Mouse (Mus musculus): ENCODE measurements around the gene Sox5. TPM values are rescaled to one million over a fixed set of nuclear protein-coding genes. Genes with fewer than 3 reads are reported as not detected.

The Sox5 gene
- polyA plus RNA-seq, 1 experiment from 2014 or later: 54.7 TPM

DNA sequence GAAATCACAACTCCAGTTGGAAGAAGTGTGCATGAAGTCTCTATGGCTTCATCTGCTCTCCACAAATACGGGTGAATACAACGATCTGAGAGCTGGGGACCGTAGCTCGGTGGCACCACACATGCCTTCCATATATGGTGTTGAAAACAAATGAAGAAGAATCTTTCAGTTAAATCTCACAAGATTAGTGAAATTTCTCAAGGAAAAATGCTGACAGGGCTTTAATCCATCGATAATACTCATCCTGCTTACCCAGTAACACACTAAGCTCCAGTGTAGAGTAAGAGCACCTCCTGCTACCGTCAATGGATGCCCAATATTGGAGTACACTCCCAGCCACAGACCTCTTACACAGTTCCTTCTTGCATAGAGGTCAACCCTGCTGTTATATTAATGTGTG, 678.2 kb downstream of the Sox5 start:
- WGBS: 94% methylated on average over 6 of the region's 6 CpGs
- DNase-seq (ENCODE audit: low spot score) (no peak), ATAC-seq (ENCODE audit: insufficient number of reproducible peaks, low FRiP score, low TSS enrichment, low read depth) (no peak)
- Histone ChIP-seq H3K36me3 (ENCODE audit: control insufficient read depth, insufficient read depth, low read length) (no peaks in the 10 kb centered on the region), H3K27me3 (ENCODE audit: control insufficient read depth, insufficient read depth, low read length) (no peaks in the 10 kb centered on the region), H3K4me3 (ENCODE audit: low read depth, low read length) (no peak overlapping the region), H3K4me2 (ENCODE audit: low read depth, severe bottlenecking) (no peak overlapping the region), H3K9ac (ENCODE audit: low read length) (no peak overlapping the region), H3K27ac (replicated peaks; ENCODE audit: low read depth, low read length) (no peak overlapping the region), H3K9me3 (ENCODE audit: control insufficient read depth, low read length) (no peaks in the 10 kb centered on the region), H3K4me1 (ENCODE audit: control insufficient read depth, insufficient read depth, low read length) (no peaks in the 10 kb centered on the region)

DNA sequence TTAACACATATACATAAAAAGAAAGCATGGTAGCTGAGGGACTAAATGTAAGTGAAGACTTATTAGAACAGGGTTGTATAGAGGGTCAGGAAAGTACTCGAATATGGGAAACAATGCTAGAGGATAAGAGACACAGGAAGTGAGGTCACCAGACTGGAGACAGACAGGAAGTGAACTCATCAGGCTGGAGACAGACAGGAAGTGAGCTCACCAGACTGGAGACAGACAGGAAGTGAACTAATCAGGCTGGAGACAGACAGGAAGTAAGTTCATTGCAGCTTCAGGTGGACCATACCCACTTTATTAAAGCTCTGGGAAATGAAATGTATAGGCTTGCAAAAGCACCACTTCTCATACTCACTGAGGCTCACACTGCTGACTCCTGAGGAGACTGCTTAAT, 680.9 kb downstream of the Sox5 start:
- no peaks in the 10 kb centered on the region for H3K9me3 ChIP-seq (ENCODE audit: control insufficient read depth, low read length)
- H3K27me3 ChIP-seq (ENCODE audit: control insufficient read depth, insufficient read depth, low read length): no peaks in the 10 kb centered on the region
- ATAC-seq (ENCODE audit: insufficient number of reproducible peaks, low FRiP score, low TSS enrichment, low read depth): no peak
- no peak overlapping the region for H3K27ac ChIP-seq (replicated peaks; ENCODE audit: low read depth, low read length)
- no peak for DNase-seq (ENCODE audit: low spot score)
- no peak overlapping the region for H3K4me2 ChIP-seq (ENCODE audit: low read depth, severe bottlenecking)
- H3K36me3 ChIP-seq (ENCODE audit: control insufficient read depth, insufficient read depth, low read length): no peaks in the 10 kb centered on the region
- WGBS: 94% methylated on average over 1 of the region's 1 CpGs
- H3K4me1 ChIP-seq (ENCODE audit: control insufficient read depth, insufficient read depth, low read length): 0 out of 2 replicates have a peak, but pooled peaks cover 3% of the 10 kb centered on the region
- H3K9ac ChIP-seq (ENCODE audit: low read length): no peak overlapping the region
- no peak overlapping the region for H3K4me3 ChIP-seq (ENCODE audit: low read depth, low read length)

- ATAC-seq (ENCODE audit: insufficient number of reproducible peaks, low FRiP score, low TSS enrichment, low read depth): no peak
- 30% methylated on average over 9 of the region's 9 CpGs for WGBS
- Histone ChIP-seq H3K27me3 (ENCODE audit: control insufficient read depth, insufficient read depth, low read length) (no peaks in the 10 kb centered on the region), H3K4me2 (ENCODE audit: low read depth, severe bottlenecking) (no peak overlapping the region), H3K9ac (ENCODE audit: low read length) (no peak overlapping the region), H3K36me3 (ENCODE audit: control insufficient read depth, insufficient read depth, low read length) (no peaks in the 10 kb centered on the region), H3K4me3 (ENCODE audit: low read depth, low read length) (no peak overlapping the region), H3K9me3 (ENCODE audit: control insufficient read depth, low read length) (no peaks in the 10 kb centered on the region), H3K4me1 (ENCODE audit: control insufficient read depth, insufficient read depth, low read length) (peaks cover 5% of the 10 kb centered on the region; the same call in 1 of the 2 replicates), H3K27ac (replicated peaks; ENCODE audit: low read depth, low read length) (no peak overlapping the region)
- no peak for DNase-seq (ENCODE audit: low spot score)
Measured at GRCm38 (mm10) chr6:144098119-144098518, 683.7 kb downstream of the Sox5 start.

DNA sequence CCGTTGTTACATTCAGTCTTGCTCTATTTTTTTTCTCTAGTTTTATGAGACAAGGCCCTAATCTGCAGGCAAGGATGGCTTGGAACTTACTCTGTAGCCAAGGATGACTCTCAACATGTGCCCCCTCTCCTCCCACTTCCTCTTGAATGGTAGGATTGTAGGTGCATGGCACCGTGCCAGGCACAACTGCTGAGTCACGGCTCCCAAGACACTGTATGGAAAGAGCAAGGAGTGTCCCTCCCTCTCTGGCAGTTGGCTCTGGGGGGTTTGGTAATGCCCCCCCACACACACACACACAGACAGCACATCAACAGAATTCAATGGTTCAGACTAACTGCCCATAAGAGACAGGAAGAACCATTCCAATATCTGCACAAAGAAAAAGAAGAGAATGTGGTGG, 693.5 kb downstream of the Sox5 start:
- no peak overlapping the region for H3K4me3 ChIP-seq (ENCODE audit: low read depth, low read length)
- no peak for ATAC-seq (ENCODE audit: insufficient number of reproducible peaks, low FRiP score, low TSS enrichment, low read depth)
- no peaks in the 10 kb centered on the region for H3K27me3 ChIP-seq (ENCODE audit: control insufficient read depth, insufficient read depth, low read length)
- H3K9ac ChIP-seq (ENCODE audit: low read length): no peak overlapping the region
- H3K4me2 ChIP-seq (ENCODE audit: low read depth, severe bottlenecking): no peak overlapping the region
- H3K27ac ChIP-seq (replicated peaks; ENCODE audit: low read depth, low read length): no peak overlapping the region
- no peaks in the 10 kb centered on the region for H3K4me1 ChIP-seq (ENCODE audit: control insufficient read depth, insufficient read depth, low read length)
- DNase-seq (ENCODE audit: low spot score): no peak
- H3K9me3 ChIP-seq (ENCODE audit: control insufficient read depth, low read length): no peaks in the 10 kb centered on the region
- 93% methylated on average over 3 of the region's 3 CpGs for WGBS
- no peaks in the 10 kb centered on the region for H3K36me3 ChIP-seq (ENCODE audit: control insufficient read depth, insufficient read depth, low read length)

GRCm38 (mm10) chr6:144086096-144086810, 695.5 kb downstream of the Sox5 start:
- ATAC-seq (ENCODE audit: insufficient number of reproducible peaks, low FRiP score, low TSS enrichment, low read depth): no peak
- no peaks in the 10 kb centered on the region for H3K27me3 ChIP-seq (ENCODE audit: control insufficient read depth, insufficient read depth, low read length)
- H3K4me2 ChIP-seq (ENCODE audit: low read depth, severe bottlenecking): no peak overlapping the region
- H3K9me3 ChIP-seq (ENCODE audit: control insufficient read depth, low read length): no peaks in the 10 kb centered on the region
- H3K4me1 ChIP-seq (ENCODE audit: control insufficient read depth, insufficient read depth, low read length): no peaks in the 10 kb centered on the region
- no peak overlapping the region for H3K27ac ChIP-seq (replicated peaks; ENCODE audit: low read depth, low read length)
- no peaks in the 10 kb centered on the region for H3K36me3 ChIP-seq (ENCODE audit: control insufficient read depth, insufficient read depth, low read length)
- no peak overlapping the region for H3K4me3 ChIP-seq (ENCODE audit: low read depth, low read length)
- no peak for DNase-seq (ENCODE audit: low spot score)
- WGBS: 74% methylated on average over 1 of the region's 1 CpGs
- H3K9ac ChIP-seq (ENCODE audit: low read length): no peak overlapping the region

GRCm38 (mm10) chr6:144082297-144082696, 699.5 kb downstream of the Sox5 start:
- ATAC-seq (ENCODE audit: insufficient number of reproducible peaks, low FRiP score, low TSS enrichment, low read depth) (no peak), DNase-seq (ENCODE audit: low spot score) (no peak)
- Histone ChIP-seq H3K27ac (replicated peaks; ENCODE audit: low read depth, low read length) (no peak overlapping the region), H3K4me2 (ENCODE audit: low read depth, severe bottlenecking) (no peak overlapping the region), H3K9me3 (ENCODE audit: control insufficient read depth, low read length) (no peaks in the 10 kb centered on the region), H3K27me3 (ENCODE audit: control insufficient read depth, insufficient read depth, low read length) (no peaks in the 10 kb centered on the region), H3K9ac (ENCODE audit: low read length) (no peak overlapping the region), H3K4me1 (ENCODE audit: control insufficient read depth, insufficient read depth, low read length) (no peaks in the 10 kb centered on the region), H3K36me3 (ENCODE audit: control insufficient read depth, insufficient read depth, low read length) (no peaks in the 10 kb centered on the region), H3K4me3 (ENCODE audit: low read depth, low read length) (no peak overlapping the region)
- WGBS: 93% methylated on average over 9 of the region's 9 CpGs

- DNase-seq (ENCODE audit: low spot score) (no peak), ATAC-seq (ENCODE audit: insufficient number of reproducible peaks, low FRiP score, low TSS enrichment, low read depth) (no peak)
- Histone ChIP-seq H3K27ac (replicated peaks; ENCODE audit: low read depth, low read length) (no peak overlapping the region), H3K4me1 (ENCODE audit: control insufficient read depth, insufficient read depth, low read length) (0 out of 2 replicates have a peak, but pooled peaks cover 4% of the 10 kb centered on the region), H3K36me3 (ENCODE audit: control insufficient read depth, insufficient read depth, low read length) (no peaks in the 10 kb centered on the region), H3K4me2 (ENCODE audit: low read depth, severe bottlenecking) (no peak overlapping the region), H3K4me3 (ENCODE audit: low read depth, low read length) (no peak overlapping the region), H3K9me3 (ENCODE audit: control insufficient read depth, low read length) (no peaks in the 10 kb centered on the region), H3K9ac (ENCODE audit: low read length) (no peak overlapping the region), H3K27me3 (ENCODE audit: control insufficient read depth, insufficient read depth, low read length) (no peaks in the 10 kb centered on the region)
- WGBS: 92% methylated on average over 7 of the region's 7 CpGs
Measured at GRCm38 (mm10) chr6:144077826-144078225, 704.0 kb downstream of the Sox5 start.

- H3K27me3 ChIP-seq (ENCODE audit: control insufficient read depth, insufficient read depth, low read length): no peaks in the 10 kb centered on the region
- 0 out of 2 replicates have a peak, but pooled peaks cover 4% of the 10 kb centered on the region for H3K4me1 ChIP-seq (ENCODE audit: control insufficient read depth, insufficient read depth, low read length)
- DNase-seq (ENCODE audit: low spot score) (no peak), ATAC-seq (ENCODE audit: insufficient number of reproducible peaks, low FRiP score, low TSS enrichment, low read depth) (no peak)
- H3K9me3 ChIP-seq (ENCODE audit: control insufficient read depth, low read length): no peaks in the 10 kb centered on the region
- WGBS: 97% methylated on average over 4 of the region's 4 CpGs
- no peak overlapping the region for H3K4me2 ChIP-seq (ENCODE audit: low read depth, severe bottlenecking)
- H3K4me3 ChIP-seq (ENCODE audit: low read depth, low read length): no peak overlapping the region
- no peak overlapping the region for H3K9ac ChIP-seq (ENCODE audit: low read length)
- no peak overlapping the region for H3K27ac ChIP-seq (replicated peaks; ENCODE audit: low read depth, low read length)
- H3K36me3 ChIP-seq (ENCODE audit: control insufficient read depth, insufficient read depth, low read length): no peaks in the 10 kb centered on the region
Measured at GRCm38 (mm10) chr6:144076376-144076775, 705.4 kb downstream of the Sox5 start.

All from limb, embryonic 11.5 days (tissue).